In the genomic region with DNA sequence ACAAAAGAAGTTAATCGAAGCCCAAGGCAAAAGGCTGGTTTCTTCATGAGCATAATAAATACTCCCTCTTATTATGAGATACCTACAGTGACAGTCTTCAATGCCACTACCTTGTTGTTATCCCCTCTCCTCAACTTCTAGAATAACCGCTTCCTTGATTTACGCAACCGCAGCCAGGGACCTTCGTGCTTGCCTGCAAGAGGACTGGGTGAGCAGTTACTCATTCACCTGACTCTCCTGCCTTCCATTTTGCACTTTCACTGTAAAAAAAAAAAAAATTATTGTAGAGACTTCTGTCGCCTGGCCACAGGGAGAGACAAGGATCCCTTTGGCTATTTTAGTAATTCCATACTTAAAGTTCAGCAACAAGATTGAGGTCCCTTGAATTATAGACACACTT, we compare ENCODE assay signal across 23 mouse cellular contexts. TPM values are rescaled to one million over a fixed set of nuclear protein-coding genes. Genes with fewer than 3 reads are reported as not detected.
DNase-seq lines count a peak whose midpoint lies in the region; ATAC-seq and TF ChIP-seq lines count a peak whose summit lies in the region.
"Had no signal": no experiment of that assay in that cellular context is flagged by ENCODE, and none has a peak within 500 bp of the region (broad histone marks: within the 10 kb centered on the region; RNA-seq: fewer than 3 reads in every experiment).

No protein-coding gene starts in this region.

- peak; percentile 67 for DNase-seq in forebrain, postnatal 0 days
- peak; percentile 47 for DNase-seq in midbrain, embryonic 14.5 days
- DNase-seq in midbrain, embryonic 10.5 days (ENCODE audit: low spot score): no peak
- DNase-seq in yolk sac, embryonic 10.5 days (ENCODE audit: low spot score): peak; percentile 24
- no peak for DNase-seq in urinary bladder, postnatal 10 days (ENCODE audit: low spot score)
- DNase-seq in stomach, postnatal 0 days (ENCODE audit: low spot score): no peak
- DNase-seq: adrenal gland, adult 8-10 months; cerebellum, adult 9-10 months; heart, postnatal 14 days; layer of hippocampus, postnatal 36 days; liver, postnatal 0 days; lung, postnatal 14 days; thymus, postnatal 14 days had no signal

- peaks cover 89% of the 10 kb centered on the region for H3K27me3 ChIP-seq in forebrain, postnatal 0 days (ENCODE audit: insufficient read depth, low read length)
- peaks cover 76% of the 10 kb centered on the region for H3K27me3 ChIP-seq in forebrain, embryonic 16.5 days (replicated peaks; ENCODE audit: control insufficient read depth, insufficient read depth, low read length)
- H3K27me3 ChIP-seq in midbrain, embryonic 14.5 days (ENCODE audit: control insufficient read depth, insufficient read depth, low read length): peaks cover 88% of the 10 kb centered on the region
- H3K27me3 ChIP-seq in midbrain, embryonic 10.5 days (ENCODE audit: low read depth, poor library complexity, severe bottlenecking): peaks cover 100% of the 10 kb centered on the region
- peaks cover 77% of the 10 kb centered on the region for H3K27me3 ChIP-seq in hindbrain, embryonic 15.5 days
- peaks cover 37% of the 10 kb centered on the region for H3K27me3 ChIP-seq in stomach, postnatal 0 days (ENCODE audit: control insufficient read depth, insufficient read depth, low read length)

- H3K9ac ChIP-seq in forebrain, postnatal 0 days: no peak overlapping the region
- no peak overlapping the region for H3K9ac ChIP-seq in forebrain, embryonic 16.5 days (replicated peaks; ENCODE audit: low read depth, low read length)
- no peak overlapping the region for H3K9ac ChIP-seq in midbrain, embryonic 14.5 days (replicated peaks; ENCODE audit: low read length)
- H3K9ac ChIP-seq in hindbrain, embryonic 15.5 days: no peak overlapping the region
- H3K9ac ChIP-seq in stomach, postnatal 0 days (ENCODE audit: low read length): no peak overlapping the region
- H3K9ac ChIP-seq: embryonic facial prominence, embryonic 13.5 days; heart, embryonic 12.5 days; liver, postnatal 0 days had no signal

- no peak overlapping the region for H3K4me2 ChIP-seq in forebrain, postnatal 0 days (ENCODE audit: low read depth)
- H3K4me2 ChIP-seq in forebrain, embryonic 16.5 days (ENCODE audit: low read length): no peak overlapping the region
- no peak overlapping the region for H3K4me2 ChIP-seq in midbrain, embryonic 14.5 days (ENCODE audit: low read length)
- H3K4me2 ChIP-seq in hindbrain, embryonic 15.5 days: peak overlapping the region; percentile 67
- no peak overlapping the region for H3K4me2 ChIP-seq in stomach, postnatal 0 days (replicated peaks; ENCODE audit: low read depth)
- H3K4me2 ChIP-seq: embryonic facial prominence, embryonic 13.5 days; heart, embryonic 12.5 days had no signal

- H3K9me3 ChIP-seq in forebrain, postnatal 0 days (ENCODE audit: low read length): no peaks in the 10 kb centered on the region
- no peaks in the 10 kb centered on the region for H3K9me3 ChIP-seq in forebrain, embryonic 16.5 days (ENCODE audit: control insufficient read depth, low read length)
- no peaks in the 10 kb centered on the region for H3K9me3 ChIP-seq in midbrain, embryonic 14.5 days (ENCODE audit: control insufficient read depth, low read length)
- no peaks in the 10 kb centered on the region for H3K9me3 ChIP-seq in midbrain, embryonic 10.5 days (replicated peaks)
- H3K9me3 ChIP-seq in hindbrain, embryonic 15.5 days: no peaks in the 10 kb centered on the region
- no peaks in the 10 kb centered on the region for H3K9me3 ChIP-seq in stomach, postnatal 0 days (ENCODE audit: control insufficient read depth, low read length)
- H3K9me3 ChIP-seq: embryonic facial prominence, embryonic 13.5 days; heart, embryonic 12.5 days had no signal

- TF ChIP-seq CTCF in forebrain, postnatal 0 days (IDR thresholded peaks at IDR 0.05; ENCODE audit: low read depth): no peak
- no peak for TF ChIP-seq CTCF in stomach, postnatal 0 days (IDR thresholded peaks at IDR 0.05; ENCODE audit: low read depth)

- 6% methylated on average over 6 of the region's 6 CpGs for whole genome bisulfite sequencing in forebrain, postnatal 0 days
- WGBS in forebrain, embryonic 16.5 days: 1% methylated on average over 6 of the region's 6 CpGs
- WGBS in midbrain, embryonic 14.5 days: under 1% methylated on average over 6 of the region's 6 CpGs
- WGBS in midbrain, embryonic 10.5 days: 1% methylated on average over 6 of the region's 6 CpGs
- 6% methylated on average over 6 of the region's 6 CpGs for WGBS in hindbrain, embryonic 15.5 days
- WGBS in stomach, postnatal 0 days: 20% methylated on average over 6 of the region's 6 CpGs

- no peak for ATAC-seq in forebrain, postnatal 0 days
- ATAC-seq in forebrain, embryonic 16.5 days: no peak
- ATAC-seq in midbrain, embryonic 14.5 days (ENCODE audit: low FRiP score, low TSS enrichment): no peak
- no peak for ATAC-seq in hindbrain, embryonic 15.5 days (ENCODE audit: low FRiP score, low read depth)
- no peak for ATAC-seq in stomach, postnatal 0 days (ENCODE audit: low FRiP score, low TSS enrichment)
- ATAC-seq: CD4-positive, CD25-positive, alpha-beta regulatory T cell, adult 4 months; inflammation-experienced regulatory T-cells, adult 6 months; liver, postnatal 0 days; Patski had no signal

- no peaks in the 10 kb centered on the region for H3K4me1 ChIP-seq in forebrain, postnatal 0 days (ENCODE audit: insufficient read depth)
- H3K4me1 ChIP-seq in forebrain, embryonic 16.5 days (replicated peaks; ENCODE audit: control insufficient read depth, insufficient read depth, low read length): peaks cover 21% of the 10 kb centered on the region
- peaks cover 13% of the 10 kb centered on the region for H3K4me1 ChIP-seq in midbrain, embryonic 14.5 days (ENCODE audit: control insufficient read depth, insufficient read depth, low read length)
- peaks cover 83% of the 10 kb centered on the region for H3K4me1 ChIP-seq in midbrain, embryonic 10.5 days
- H3K4me1 ChIP-seq in hindbrain, embryonic 15.5 days (replicated peaks): peaks cover 40% of the 10 kb centered on the region
- H3K4me1 ChIP-seq in stomach, postnatal 0 days (replicated peaks; ENCODE audit: control insufficient read depth, insufficient read depth): no peaks in the 10 kb centered on the region; the same call in 1 of the 2 replicates

- no peak overlapping the region for H3K4me3 ChIP-seq in forebrain, postnatal 0 days (ENCODE audit: low read depth, low read length)
- H3K4me3 ChIP-seq in forebrain, embryonic 16.5 days (replicated peaks; ENCODE audit: low read length): no peak overlapping the region
- no peak overlapping the region for H3K4me3 ChIP-seq in midbrain, embryonic 14.5 days (replicated peaks; ENCODE audit: low read depth, low read length)
- H3K4me3 ChIP-seq in midbrain, embryonic 10.5 days: no peak overlapping the region
- peak overlapping the region; percentile 50; the same call in 1 of the 2 replicates for H3K4me3 ChIP-seq in hindbrain, embryonic 15.5 days
- H3K4me3 ChIP-seq in stomach, postnatal 0 days (ENCODE audit: low read depth, low read length): no peak overlapping the region
- H3K4me3 ChIP-seq: heart, embryonic 12.5 days had no signal

- no peak overlapping the region for H3K27ac ChIP-seq in forebrain, postnatal 0 days (ENCODE audit: low read depth, low read length)
- H3K27ac ChIP-seq in forebrain, embryonic 16.5 days (ENCODE audit: low read length): no peak overlapping the region
- H3K27ac ChIP-seq in midbrain, embryonic 14.5 days (replicated peaks; ENCODE audit: low read depth, low read length): no peak overlapping the region
- no peak overlapping the region for H3K27ac ChIP-seq in midbrain, embryonic 10.5 days (replicated peaks)
- H3K27ac ChIP-seq in hindbrain, embryonic 15.5 days (replicated peaks): peak overlapping the region; percentile 40; the same call in 1 of the 2 replicates
- H3K27ac ChIP-seq in stomach, postnatal 0 days (replicated peaks): no peak overlapping the region
- H3K27ac ChIP-seq: embryonic facial prominence, embryonic 13.5 days had no signal

- no peak for TF ChIP-seq EP300 in stomach, postnatal 0 days (optimal IDR thresholded peaks at IDR 0.05)

- no peaks in the 10 kb centered on the region for H3K36me3 ChIP-seq in forebrain, postnatal 0 days (ENCODE audit: insufficient read depth)
- no peaks in the 10 kb centered on the region for H3K36me3 ChIP-seq in forebrain, embryonic 16.5 days (ENCODE audit: control insufficient read depth, insufficient read depth)
- H3K36me3 ChIP-seq in midbrain, embryonic 14.5 days (ENCODE audit: control insufficient read depth, insufficient read depth, low read length): no peaks in the 10 kb centered on the region
- no peaks in the 10 kb centered on the region for H3K36me3 ChIP-seq in midbrain, embryonic 10.5 days
- no peaks in the 10 kb centered on the region for H3K36me3 ChIP-seq in hindbrain, embryonic 15.5 days
- no peaks in the 10 kb centered on the region for H3K36me3 ChIP-seq in stomach, postnatal 0 days (ENCODE audit: control insufficient read depth, insufficient read depth, low read length)
- H3K36me3 ChIP-seq: embryonic facial prominence, embryonic 13.5 days; heart, embryonic 12.5 days had no signal

RNA-seq across cellular contexts. Expression of a gene that starts 2.0 kb away (rescaled TPM):
- total RNA-seq in forebrain, postnatal 0 days (2014; rRNA removed): 9.2 and 14.4 TPM in 2 replicates
- polyA plus RNA-seq in forebrain, postnatal 0 days (2015; fragmentation: Nextera tagmentation; extraction: Ambion mirVana): 9.1 and 21.2 TPM in 2 replicates
- polyA plus RNA-seq in forebrain, embryonic 16.5 days (2015; fragmentation: Nextera tagmentation; extraction: Ambion mirVana): 4.1 and 8.1 TPM in 2 replicates
- 11.6 and 12.1 TPM in 2 replicates for polyA plus RNA-seq in midbrain, embryonic 14.5 days (2014; fragmentation: Nextera tagmentation; extraction: Ambion mirVana)
- 3.6 and 4.6 TPM in 2 replicates for polyA plus RNA-seq in midbrain, embryonic 10.5 days (2016; fragmentation: Nextera tagmentation; extraction: Ambion mirVana)
- polyA plus RNA-seq in hindbrain, embryonic 15.5 days (2015; fragmentation: Nextera tagmentation; extraction: Ambion mirVana): 38.3 and 42.6 TPM in 2 replicates
- polyA plus RNA-seq in stomach, postnatal 0 days (2015; fragmentation: Nextera tagmentation; extraction: Ambion mirVana): not detected in 2 replicates
- total RNA-seq: adrenal gland, adult 8-10 months; heart, postnatal 14 days; liver, adult 2 months; megakaryocyte, adult 5-6 weeks had no signal
- polyA plus RNA-seq: CD4-positive, CD25-positive, alpha-beta regulatory T cell, adult 4 months; inflammation-experienced regulatory T-cells, adult 6 months; liver, adult 2 months; testis, adult 2 months had no signal

Comparison
In these comparisons a context has a peak if more than half of its experiments do, and no peak if none do; other contexts are left out.
1. DNase-seq: peak in forebrain, postnatal 0 days (single experiment), midbrain, embryonic 14.5 days (single experiment) and yolk sac, embryonic 10.5 days (single experiment); none in midbrain, embryonic 10.5 days (single experiment), urinary bladder, postnatal 10 days (single experiment) and stomach, postnatal 0 days (single experiment).